Mouse (Mus musculus): ENCODE results near the gene St6galnac1. TPM values are rescaled to one million over a fixed set of nuclear protein-coding genes. Genes with fewer than 3 reads are reported as not detected.
"Not testable (repeated sequence)": the region's sequence is repeated elsewhere in the genome, so short reads cannot be mapped to it uniquely, and the experiment has no call there.

The St6galnac1 gene
- total and polyA plus RNA-seq, 2 experiments from 2014 or later = not detected

DNA sequence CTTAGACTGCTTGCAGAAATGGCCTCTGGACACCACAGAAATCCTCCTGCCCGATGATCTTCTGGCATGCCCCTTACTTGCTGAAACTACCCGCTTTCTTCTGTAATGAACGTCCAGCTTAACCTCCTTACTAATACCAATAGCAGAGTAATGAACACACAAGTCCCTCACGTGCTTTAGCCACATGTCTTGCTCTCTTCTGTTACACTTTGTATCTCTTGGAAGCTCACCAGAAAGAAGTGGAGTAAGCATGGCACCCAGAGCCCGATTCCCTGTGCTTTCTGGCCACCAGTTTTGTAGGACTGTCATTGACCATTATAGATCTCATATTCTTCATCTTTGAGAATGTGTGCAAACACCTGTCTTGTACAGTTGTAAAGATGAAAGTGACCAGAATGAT lies 5.4 kb downstream of the St6galnac1 start:
- H3K4me1 ChIP-seq (ENCODE audit: insufficient read depth, low read length) = no peaks in the 10 kb centered on the region
- no peaks in the 10 kb centered on the region for H3K27me3 ChIP-seq (ENCODE audit: insufficient read depth, low read length)
- H3K27ac ChIP-seq (ENCODE audit: low read depth, low read length) = no peak overlapping the region
- TF ChIP-seq CTCF (IDR thresholded peaks at IDR 0.05) = no peak
- H3K9ac ChIP-seq (replicated peaks; ENCODE audit: low read length, poor library complexity, severe bottlenecking) = no peak overlapping the region
- ATAC-seq (ENCODE audit: low FRiP score) (no peak), DNase-seq (ENCODE audit: low spot score) (no peak)
- no peaks in the 10 kb centered on the region for H3K9me3 ChIP-seq (ENCODE audit: low read length)
- no peak overlapping the region for H3K4me2 ChIP-seq (ENCODE audit: low read depth, low read length, poor library complexity, severe bottlenecking)
- no peaks in the 10 kb centered on the region for H3K36me3 ChIP-seq (ENCODE audit: insufficient read depth, low read length)
- no peak overlapping the region for H3K4me3 ChIP-seq (ENCODE audit: low read depth, low read length)
- 84% methylated on average over 5 of the region's 5 CpGs for WGBS

DNA sequence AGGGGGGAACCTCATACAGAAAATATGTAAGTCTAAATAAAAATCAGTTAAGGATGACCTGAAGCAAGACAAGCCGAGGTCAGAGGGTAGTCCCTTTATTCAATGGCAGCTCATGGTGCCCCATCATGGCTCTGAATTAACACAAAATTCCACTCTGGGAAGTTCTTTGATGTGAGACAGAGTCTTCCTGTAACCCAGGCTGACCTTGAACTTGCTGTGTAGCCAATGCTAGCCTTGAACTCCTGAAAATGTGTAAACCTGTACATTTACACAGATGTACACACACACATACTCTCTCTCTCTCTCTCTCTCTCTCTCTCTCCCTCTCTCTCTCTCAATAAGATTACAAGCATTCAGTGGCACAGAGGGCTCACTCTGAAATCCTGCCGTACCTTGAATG lies 10.4 kb downstream of the St6galnac1 start:
- ATAC-seq (ENCODE audit: low FRiP score) (no peak), DNase-seq (ENCODE audit: low spot score) (no peak)
- no peak overlapping the region for H3K4me2 ChIP-seq (ENCODE audit: low read depth, low read length, poor library complexity, severe bottlenecking)
- H3K4me1 ChIP-seq (ENCODE audit: insufficient read depth, low read length) = no peaks in the 10 kb centered on the region
- no peak overlapping the region for H3K4me3 ChIP-seq (ENCODE audit: low read depth, low read length)
- H3K9ac ChIP-seq (replicated peaks; ENCODE audit: low read length, poor library complexity, severe bottlenecking) = no peak overlapping the region
- no peaks in the 10 kb centered on the region for H3K27me3 ChIP-seq (ENCODE audit: insufficient read depth, low read length)
- no peak for TF ChIP-seq CTCF (IDR thresholded peaks at IDR 0.05)
- 88% methylated on average over 2 of the region's 2 CpGs for WGBS
- no peak overlapping the region for H3K27ac ChIP-seq (ENCODE audit: low read depth, low read length)
- H3K9me3 ChIP-seq (ENCODE audit: low read length) = no peaks in the 10 kb centered on the region
- no peaks in the 10 kb centered on the region for H3K36me3 ChIP-seq (ENCODE audit: insufficient read depth, low read length)

DNA sequence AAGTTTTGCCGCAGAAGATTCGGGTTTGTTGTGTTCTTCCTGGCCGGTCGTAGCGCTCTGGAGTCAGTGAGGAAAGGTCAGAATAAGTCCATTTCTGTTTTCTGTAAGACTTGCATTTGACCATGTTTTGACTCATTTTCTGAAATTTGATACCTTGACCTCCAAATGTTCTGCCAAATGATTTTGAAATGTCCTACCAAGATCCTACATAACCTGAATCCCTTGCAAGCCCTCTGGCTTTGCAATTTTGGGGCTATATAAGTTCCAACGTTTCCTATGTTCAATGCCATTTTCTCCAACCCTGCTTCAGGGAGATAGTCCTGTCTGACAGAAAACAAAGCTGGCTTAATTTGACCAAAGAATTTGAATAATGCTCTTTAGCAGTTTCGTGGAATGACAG lies 11.0 kb downstream of the St6galnac1 start:
- Histone ChIP-seq H3K27ac (ENCODE audit: low read depth, low read length) (no peak overlapping the region), H3K36me3 (ENCODE audit: insufficient read depth, low read length) (no peaks in the 10 kb centered on the region), H3K27me3 (ENCODE audit: insufficient read depth, low read length) (no peaks in the 10 kb centered on the region), H3K4me1 (ENCODE audit: insufficient read depth, low read length) (no peaks in the 10 kb centered on the region), H3K4me3 (ENCODE audit: low read depth, low read length) (no peak overlapping the region), H3K9me3 (ENCODE audit: low read length) (no peaks in the 10 kb centered on the region), H3K4me2 (ENCODE audit: low read depth, low read length, poor library complexity, severe bottlenecking) (no peak overlapping the region), H3K9ac (replicated peaks; ENCODE audit: low read length, poor library complexity, severe bottlenecking) (no peak overlapping the region)
- DNase-seq (ENCODE audit: low spot score) (no peak), ATAC-seq (ENCODE audit: low FRiP score) (no peak)
- 94% methylated on average over 7 of the region's 7 CpGs for WGBS
- TF ChIP-seq CTCF (IDR thresholded peaks at IDR 0.05) = no peak

DNA sequence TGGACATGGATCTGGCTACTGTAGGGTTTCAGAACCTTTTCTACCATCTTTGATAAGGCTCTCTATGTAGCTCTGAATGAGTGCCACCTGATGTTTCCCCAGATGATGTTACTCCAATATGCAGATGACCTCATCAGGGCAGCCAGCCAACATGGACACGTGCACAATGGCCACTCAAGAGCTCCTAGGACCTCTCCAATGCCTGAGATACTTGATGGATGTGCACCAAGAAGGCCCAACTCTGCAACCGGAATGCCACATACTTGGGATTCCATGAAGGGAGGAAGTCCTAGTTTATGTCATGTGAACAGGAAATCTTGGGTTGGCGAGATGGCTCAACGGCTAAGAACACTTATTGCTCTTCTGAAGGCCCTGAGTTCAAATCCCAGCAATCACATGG lies 20.1 kb downstream of the St6galnac1 start:
- DNase-seq (ENCODE audit: low spot score) (no peak), ATAC-seq (ENCODE audit: low FRiP score) (no peak)
- Histone ChIP-seq H3K27me3 (ENCODE audit: insufficient read depth, low read length) (no peaks in the 10 kb centered on the region), H3K27ac (ENCODE audit: low read depth, low read length) (no peak overlapping the region), H3K9ac (replicated peaks; ENCODE audit: low read length, poor library complexity, severe bottlenecking) (no peak overlapping the region), H3K4me2 (ENCODE audit: low read depth, low read length, poor library complexity, severe bottlenecking) (no peak overlapping the region), H3K9me3 (ENCODE audit: low read length) (no peaks in the 10 kb centered on the region), H3K4me1 (ENCODE audit: insufficient read depth, low read length) (no peaks in the 10 kb centered on the region), H3K36me3 (ENCODE audit: insufficient read depth, low read length) (no peaks in the 10 kb centered on the region), H3K4me3 (ENCODE audit: low read depth, low read length) (no peak overlapping the region)
- WGBS = 82% methylated on average over 4 of the region's 4 CpGs
- TF ChIP-seq CTCF (IDR thresholded peaks at IDR 0.05) = no peak

DNA sequence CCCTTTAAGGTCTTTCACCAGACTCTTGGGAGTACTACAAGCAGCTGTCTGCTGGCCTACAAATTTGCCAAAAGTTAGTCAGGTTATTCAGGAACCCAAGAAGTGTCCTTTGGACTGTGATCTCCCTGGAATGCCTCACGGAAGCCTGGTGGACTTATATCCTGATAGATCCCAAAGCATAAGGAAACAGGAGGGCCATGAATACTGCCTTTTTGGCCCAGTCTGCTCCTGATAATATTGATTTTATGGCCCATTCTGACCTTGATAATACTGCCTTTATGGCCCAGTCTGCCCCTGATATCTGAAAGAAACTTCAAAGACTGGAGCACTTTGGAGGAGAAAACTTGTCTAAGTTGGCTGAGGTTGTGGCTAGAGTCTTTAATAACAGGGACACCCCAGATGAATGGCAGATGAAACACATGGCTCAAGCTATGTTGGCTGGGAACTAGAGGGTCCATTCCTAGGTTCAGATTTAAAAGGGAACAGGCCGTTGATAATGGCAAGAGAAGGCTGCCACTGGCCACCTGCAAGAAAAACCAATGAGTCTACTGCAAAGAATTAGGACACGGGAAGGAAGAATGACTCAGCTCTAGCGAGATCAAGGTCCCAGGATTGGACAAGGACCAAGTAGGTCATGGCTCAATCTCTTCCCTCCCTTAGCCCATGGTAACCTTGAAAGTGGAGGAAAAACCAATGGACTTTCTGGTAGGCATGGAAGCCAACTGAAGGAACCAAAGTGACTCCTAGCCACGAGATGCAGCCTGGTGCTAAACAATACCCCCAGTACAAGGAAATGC lies 21.4 kb downstream of the St6galnac1 start:
- Histone ChIP-seq H3K36me3 (ENCODE audit: insufficient read depth, low read length) (no peaks in the 10 kb centered on the region), H3K27me3 (ENCODE audit: insufficient read depth, low read length) (no peaks in the 10 kb centered on the region), H3K4me1 (ENCODE audit: insufficient read depth, low read length) (no peaks in the 10 kb centered on the region), H3K4me2 (ENCODE audit: low read depth, low read length, poor library complexity, severe bottlenecking) (no peak overlapping the region), H3K4me3 (ENCODE audit: low read depth, low read length) (no peak overlapping the region), H3K9ac (replicated peaks; ENCODE audit: low read length, poor library complexity, severe bottlenecking) (no peak overlapping the region), H3K27ac (ENCODE audit: low read depth, low read length) (no peak overlapping the region), H3K9me3 (ENCODE audit: low read length) (no peaks in the 10 kb centered on the region)
- DNase-seq (ENCODE audit: low spot score) (no peak), ATAC-seq (ENCODE audit: low FRiP score) (no peak)
- 85% methylated on average over 5 of the region's 5 CpGs for WGBS
- no peak for TF ChIP-seq CTCF (IDR thresholded peaks at IDR 0.05)

DNA sequence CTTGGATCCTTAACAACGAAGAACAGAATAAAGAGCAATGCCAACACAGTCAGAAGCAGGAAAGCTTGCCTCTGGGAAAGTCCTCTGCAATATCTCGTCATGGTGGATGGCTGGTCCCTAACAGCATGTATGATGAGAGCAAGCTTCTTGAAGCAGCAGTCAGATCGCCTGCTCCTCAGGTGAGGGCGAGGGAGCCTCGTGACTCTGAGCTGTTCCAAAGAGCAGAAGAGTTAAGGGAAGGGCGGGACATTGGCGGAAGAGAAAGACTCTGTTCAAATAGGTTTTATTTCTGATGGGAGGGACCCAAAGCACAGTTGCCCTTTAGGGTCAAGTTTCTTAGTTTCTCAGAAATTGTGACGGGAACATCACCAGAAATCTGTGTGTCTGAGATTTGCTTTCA lies 25.6 kb downstream of the St6galnac1 start:
- Histone ChIP-seq H3K4me2 (ENCODE audit: low read depth, low read length, poor library complexity, severe bottlenecking) (no peak overlapping the region), H3K9ac (replicated peaks; ENCODE audit: low read length, poor library complexity, severe bottlenecking) (no peak overlapping the region), H3K4me1 (ENCODE audit: insufficient read depth, low read length) (no peaks in the 10 kb centered on the region), H3K27me3 (ENCODE audit: insufficient read depth, low read length) (no peaks in the 10 kb centered on the region), H3K4me3 (ENCODE audit: low read depth, low read length) (no peak overlapping the region), H3K27ac (ENCODE audit: low read depth, low read length) (no peak overlapping the region), H3K36me3 (ENCODE audit: insufficient read depth, low read length) (no peaks in the 10 kb centered on the region), H3K9me3 (ENCODE audit: low read length) (no peaks in the 10 kb centered on the region)
- DNase-seq (ENCODE audit: low spot score) (no peak), ATAC-seq (ENCODE audit: low FRiP score) (no peak)
- TF ChIP-seq CTCF (IDR thresholded peaks at IDR 0.05) = no peak
- WGBS = 81% methylated on average over 8 of the region's 8 CpGs

DNA sequence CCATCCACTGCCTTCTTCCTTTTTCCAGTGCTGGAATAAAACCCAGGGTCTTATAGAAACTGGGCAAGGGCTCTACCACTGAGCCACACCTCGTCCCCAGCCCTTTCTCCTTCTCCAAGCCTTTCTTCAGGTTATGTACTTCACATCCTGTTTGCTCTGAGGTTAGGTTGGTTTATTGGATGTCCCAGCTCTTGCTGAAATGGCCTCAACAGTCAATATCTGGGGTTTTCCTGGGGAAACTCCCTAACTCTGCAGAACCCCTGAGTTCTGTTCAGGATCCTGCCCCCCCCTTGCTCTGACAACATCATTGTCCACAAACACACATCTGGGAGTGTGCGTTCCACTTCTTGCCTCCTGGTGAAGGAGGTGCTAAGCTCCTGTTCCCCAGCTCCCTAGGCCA lies 26.6 kb downstream of the St6galnac1 start:
- not testable (repeated sequence) for H3K4me2 ChIP-seq (ENCODE audit: low read depth, low read length, poor library complexity, severe bottlenecking); DNase-seq (ENCODE audit: low spot score); H3K36me3 ChIP-seq (ENCODE audit: insufficient read depth, low read length); H3K27me3 ChIP-seq (ENCODE audit: insufficient read depth, low read length); H3K9me3 ChIP-seq (ENCODE audit: low read length); H3K4me1 ChIP-seq (ENCODE audit: insufficient read depth, low read length); ATAC-seq (ENCODE audit: low FRiP score); H3K27ac ChIP-seq (ENCODE audit: low read depth, low read length); H3K4me3 ChIP-seq (ENCODE audit: low read depth, low read length); H3K9ac ChIP-seq (replicated peaks; ENCODE audit: low read length, poor library complexity, severe bottlenecking)
- WGBS = 90% methylated on average over 2 of the region's 2 CpGs

DNA sequence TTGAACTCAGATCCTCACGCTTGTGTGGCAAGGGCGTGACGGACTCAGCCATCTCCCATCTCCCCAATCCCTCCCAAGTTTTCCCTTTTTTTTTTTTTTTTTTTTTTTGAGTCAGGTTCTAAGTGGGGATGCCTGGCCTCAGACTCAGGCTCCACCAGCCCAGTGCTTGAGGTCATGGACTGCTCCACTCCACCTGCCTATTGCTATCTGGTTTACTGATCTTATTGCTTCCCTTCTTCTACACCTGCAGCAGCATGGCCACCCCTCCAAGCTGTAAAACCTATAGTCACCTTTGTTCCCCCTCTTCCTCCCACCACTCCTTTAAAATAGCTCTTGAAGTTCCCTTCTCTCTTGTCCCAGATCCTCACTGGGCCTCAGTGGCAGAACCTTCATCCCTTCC lies 28.5 kb downstream of the St6galnac1 start:
- 94% methylated on average over 3 of the region's 3 CpGs for WGBS
- DNase-seq (ENCODE audit: low spot score); H3K9ac ChIP-seq (replicated peaks; ENCODE audit: low read length, poor library complexity, severe bottlenecking); ATAC-seq (ENCODE audit: low FRiP score); H3K27me3 ChIP-seq (ENCODE audit: insufficient read depth, low read length); H3K4me1 ChIP-seq (ENCODE audit: insufficient read depth, low read length); H3K36me3 ChIP-seq (ENCODE audit: insufficient read depth, low read length); H3K9me3 ChIP-seq (ENCODE audit: low read length); H3K27ac ChIP-seq (ENCODE audit: low read depth, low read length); H3K4me2 ChIP-seq (ENCODE audit: low read depth, low read length, poor library complexity, severe bottlenecking); H3K4me3 ChIP-seq (ENCODE audit: low read depth, low read length): not testable (repeated sequence)

DNA sequence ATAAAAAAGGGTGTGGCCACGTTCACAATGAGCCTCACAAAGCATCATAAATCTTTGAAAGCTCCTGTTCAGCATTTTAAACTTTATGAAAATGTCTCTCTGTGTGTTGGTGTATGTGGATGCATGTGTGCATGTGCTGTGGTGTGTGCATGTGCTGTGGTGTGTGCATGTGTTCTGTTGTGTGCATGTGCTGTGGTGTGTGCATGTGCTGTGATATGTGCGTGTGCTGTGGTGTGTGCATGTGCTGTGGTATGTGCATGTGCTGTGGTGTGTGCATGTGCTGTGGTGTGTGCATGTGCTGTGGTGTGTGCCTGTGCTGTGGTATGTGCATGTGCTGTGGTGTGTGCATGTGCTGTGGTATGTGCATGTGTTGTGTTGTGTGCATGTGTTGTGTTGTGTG lies 29.9 kb downstream of the St6galnac1 start:
- H3K9me3 ChIP-seq (ENCODE audit: low read length); H3K27me3 ChIP-seq (ENCODE audit: insufficient read depth, low read length); H3K27ac ChIP-seq (ENCODE audit: low read depth, low read length); H3K4me2 ChIP-seq (ENCODE audit: low read depth, low read length, poor library complexity, severe bottlenecking); DNase-seq (ENCODE audit: low spot score); H3K4me3 ChIP-seq (ENCODE audit: low read depth, low read length); H3K4me1 ChIP-seq (ENCODE audit: insufficient read depth, low read length); H3K9ac ChIP-seq (replicated peaks; ENCODE audit: low read length, poor library complexity, severe bottlenecking); ATAC-seq (ENCODE audit: low FRiP score); H3K36me3 ChIP-seq (ENCODE audit: insufficient read depth, low read length): not testable (repeated sequence)
- WGBS = 73% methylated on average over 2 of the region's 2 CpGs
